Mouse (Mus musculus): ENCODE measurements around the gene Srsf1.

Srsf1 gene

DNA sequence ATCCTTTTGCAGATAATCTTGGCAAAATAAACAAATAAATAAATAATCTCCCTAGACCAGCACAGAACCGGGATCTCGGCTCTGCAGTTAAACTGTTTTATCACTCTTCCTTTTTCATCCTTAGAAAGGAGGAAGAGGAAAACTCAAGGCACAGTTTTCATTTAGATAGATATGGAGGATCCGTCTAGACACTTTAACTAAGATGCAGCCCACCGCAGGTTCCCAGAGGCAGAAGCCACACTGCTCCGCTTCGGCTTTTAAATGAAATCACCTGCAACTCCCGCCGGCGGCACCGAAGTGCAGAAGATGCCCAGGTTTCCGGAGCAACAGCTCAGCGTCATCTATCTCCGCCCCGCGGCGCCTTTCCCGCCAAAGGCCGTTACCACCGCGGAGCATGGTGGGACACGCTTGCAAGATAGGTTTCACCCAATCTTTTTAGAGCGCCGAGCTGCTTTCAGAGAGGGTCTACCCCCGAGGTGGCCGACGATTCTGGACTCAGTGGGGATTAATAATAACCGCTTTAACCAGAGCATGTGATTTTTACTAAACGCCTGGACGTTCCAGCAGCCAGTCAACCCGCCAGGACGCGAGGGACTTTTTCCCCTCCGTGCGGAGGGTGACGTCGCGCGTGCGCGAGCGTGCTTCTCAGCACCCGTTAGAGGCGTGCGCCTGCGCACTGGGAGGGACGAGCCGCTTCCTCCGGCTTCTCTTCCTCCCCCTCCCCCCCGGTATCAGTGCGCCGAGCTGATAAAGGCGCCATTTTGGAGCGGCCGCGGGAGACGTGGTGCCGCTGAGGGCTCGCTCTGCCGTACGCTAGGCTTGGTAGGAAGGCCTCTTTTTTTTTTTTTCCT lies at the start of gene Srsf1:
Gene Srsf1, plus strand, starts transcription at position 430 of the 851 bp plus-strand sequence.
- DNase-seq, result peak; percentile 98

DNA sequence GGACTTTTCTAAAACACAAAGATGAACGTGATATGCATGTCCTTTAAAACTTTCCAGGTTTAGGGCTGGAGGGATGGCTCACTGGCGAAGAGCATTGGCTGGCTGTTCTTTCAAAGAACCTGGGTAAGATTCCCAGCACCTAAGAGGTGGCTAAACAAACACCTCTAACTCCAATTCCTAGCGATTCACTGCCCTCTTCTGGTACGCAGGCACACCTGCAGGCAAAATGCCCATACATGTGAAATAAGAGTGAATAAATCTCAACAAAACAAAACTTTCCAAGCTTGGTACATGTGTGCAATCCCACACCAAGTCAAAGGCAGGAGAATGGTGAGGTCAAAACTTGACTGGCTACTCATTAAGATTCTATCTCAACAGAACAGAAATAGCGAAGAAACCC lies 47.4 kb upstream of the Srsf1 start:
- no peak for DNase-seq

DNA sequence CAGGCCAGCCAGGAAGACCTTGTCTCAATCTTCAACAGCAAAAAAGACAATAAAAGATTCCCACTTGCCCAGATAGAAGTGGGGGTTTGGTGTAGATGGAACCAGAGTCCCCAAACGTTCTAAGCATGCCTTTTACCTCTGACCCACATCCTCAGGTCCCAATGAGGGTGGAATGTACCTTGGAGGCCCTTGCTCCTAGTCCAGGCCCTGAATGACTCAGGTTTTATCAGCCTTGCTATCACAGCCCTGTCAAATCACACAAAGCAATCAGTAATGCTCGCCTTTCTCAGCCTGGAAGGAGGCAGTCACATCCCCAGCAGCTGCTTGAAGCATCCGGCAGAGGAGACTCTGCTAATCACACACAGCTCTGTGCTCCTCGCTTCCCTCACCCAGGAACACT lies 44.4 kb upstream of the Srsf1 start:
- no peak for DNase-seq

DNA sequence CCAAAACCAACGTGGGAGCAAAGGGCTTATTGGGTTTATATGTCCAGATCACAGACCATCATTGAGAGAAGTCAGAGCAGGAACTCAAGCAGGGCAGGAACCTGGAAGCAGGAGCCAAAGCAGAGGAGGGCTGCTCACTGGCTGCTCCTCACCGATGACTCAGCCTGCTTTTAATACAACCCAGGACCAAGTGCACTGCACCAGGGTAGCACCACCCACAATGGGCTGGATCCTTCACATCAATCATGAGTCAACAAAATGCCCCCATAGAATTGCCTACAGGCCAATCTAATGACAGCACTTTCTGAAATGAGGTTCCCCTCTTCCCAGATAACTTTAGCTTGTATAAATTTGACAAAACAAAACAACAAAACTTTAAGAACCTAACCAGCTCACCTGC lies 43.0 kb upstream of the Srsf1 start:
- DNase-seq, result no peak

DNA sequence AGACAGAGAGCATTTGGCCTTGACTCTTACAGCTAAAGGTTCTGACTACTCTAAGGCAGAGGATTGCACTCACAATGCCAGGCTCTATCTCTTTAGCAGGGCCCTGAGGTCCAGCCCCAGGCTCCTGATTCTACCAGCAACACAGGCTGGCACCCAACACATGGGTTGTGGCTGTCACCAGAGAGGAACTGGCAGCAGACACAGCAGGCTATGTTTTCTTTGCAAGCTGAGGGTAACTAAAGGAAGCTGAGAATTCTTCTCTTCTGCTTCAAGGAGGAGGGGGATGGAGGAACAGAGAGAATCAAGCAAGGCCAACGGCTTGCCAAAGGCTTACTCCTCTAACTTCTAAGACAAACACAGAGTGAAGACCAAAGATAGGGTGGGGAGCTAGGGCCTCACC lies 38.5 kb upstream of the Srsf1 start:
- DNase-seq, result no peak

DNA sequence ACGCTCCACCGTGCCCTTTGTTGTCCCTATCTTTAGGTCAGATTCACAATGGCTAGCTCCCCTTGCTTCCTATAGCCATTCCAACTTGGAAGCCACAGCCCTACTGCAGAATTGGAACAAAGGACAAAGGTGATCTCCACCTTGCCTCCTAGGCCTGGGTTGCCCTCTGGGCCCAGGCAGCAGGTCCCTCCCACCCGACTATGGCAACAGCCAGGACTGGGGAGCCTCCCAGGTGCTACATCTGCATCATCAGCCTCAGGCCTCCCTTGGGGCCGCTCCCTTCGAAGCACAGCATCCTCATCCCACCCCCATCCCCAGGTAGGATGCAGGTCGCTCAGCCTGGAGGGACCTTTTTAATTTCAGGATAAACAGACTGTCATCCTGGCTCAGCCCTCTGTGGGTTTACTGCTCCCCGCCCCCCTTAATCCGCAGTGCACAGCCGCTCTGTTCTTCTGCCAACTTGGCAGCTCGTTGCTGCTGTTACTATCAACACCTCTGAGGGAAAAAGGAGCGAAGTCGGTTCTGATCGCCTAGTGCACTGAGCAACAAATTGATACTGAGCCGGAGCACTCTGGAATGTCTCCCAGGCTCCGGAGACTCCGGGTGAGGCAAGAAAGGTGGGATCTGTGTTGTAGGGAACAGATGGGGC lies 37.5 kb upstream of the Srsf1 start:
- peak; percentile 68 for DNase-seq

DNA sequence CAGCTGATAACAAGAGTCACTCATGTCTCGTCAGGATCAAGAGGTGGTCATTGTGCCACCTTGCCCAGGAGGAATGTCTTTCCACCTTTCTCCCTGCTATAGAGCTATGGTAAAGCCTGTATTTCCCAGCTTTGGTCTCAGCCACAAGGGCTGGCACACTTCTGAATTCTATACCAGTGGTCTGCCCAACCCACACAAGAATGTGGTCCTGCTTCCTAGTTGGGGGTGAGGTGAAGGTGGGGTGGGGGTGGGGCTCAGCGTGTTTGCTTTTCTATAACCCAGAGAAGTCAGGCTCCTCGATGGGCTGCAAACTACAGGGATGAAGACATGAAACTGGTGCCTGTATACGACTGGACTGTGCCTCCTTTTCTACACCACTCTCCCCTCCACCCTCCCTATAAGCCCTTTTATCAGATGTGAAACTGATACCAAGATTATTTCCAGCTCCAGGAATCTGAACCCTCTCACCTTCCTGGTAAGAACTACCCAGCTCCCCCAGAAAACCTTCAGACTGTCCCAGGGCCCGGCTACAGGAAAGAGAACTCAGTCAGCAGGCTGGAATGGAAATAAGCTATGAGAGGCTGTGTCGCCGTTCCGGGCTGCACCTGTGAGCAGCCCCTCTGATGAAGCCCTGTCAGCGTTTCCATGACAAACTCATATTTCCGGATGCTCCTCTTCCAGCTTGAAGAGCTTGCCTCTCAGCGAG lies 35.8 kb upstream of the Srsf1 start:
- no peak for DNase-seq

DNA sequence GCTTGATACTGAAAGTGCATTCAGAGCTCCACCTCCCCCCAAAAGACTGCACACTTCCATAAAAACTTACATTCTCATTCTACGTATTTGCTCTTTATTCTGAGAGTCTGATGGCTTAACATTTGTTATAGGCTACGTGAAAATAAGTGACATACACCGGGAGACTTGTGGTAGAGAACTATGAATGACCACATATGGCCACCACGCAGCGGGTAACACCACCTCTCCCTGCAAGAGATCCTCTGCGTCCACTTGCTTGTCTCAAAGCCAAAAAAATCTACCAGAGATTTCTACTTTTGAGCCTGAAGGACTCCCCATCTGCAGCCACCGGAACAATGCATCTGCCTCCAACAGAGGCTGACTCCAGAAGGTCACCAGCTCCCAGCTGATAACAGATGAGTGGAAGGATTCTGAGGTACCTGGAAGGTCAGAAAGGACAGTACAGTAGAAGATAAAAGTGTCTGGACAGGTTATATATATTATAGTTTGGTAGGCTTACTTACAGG lies 35.2 kb upstream of the Srsf1 start:
- DNase-seq, result no peak

DNA sequence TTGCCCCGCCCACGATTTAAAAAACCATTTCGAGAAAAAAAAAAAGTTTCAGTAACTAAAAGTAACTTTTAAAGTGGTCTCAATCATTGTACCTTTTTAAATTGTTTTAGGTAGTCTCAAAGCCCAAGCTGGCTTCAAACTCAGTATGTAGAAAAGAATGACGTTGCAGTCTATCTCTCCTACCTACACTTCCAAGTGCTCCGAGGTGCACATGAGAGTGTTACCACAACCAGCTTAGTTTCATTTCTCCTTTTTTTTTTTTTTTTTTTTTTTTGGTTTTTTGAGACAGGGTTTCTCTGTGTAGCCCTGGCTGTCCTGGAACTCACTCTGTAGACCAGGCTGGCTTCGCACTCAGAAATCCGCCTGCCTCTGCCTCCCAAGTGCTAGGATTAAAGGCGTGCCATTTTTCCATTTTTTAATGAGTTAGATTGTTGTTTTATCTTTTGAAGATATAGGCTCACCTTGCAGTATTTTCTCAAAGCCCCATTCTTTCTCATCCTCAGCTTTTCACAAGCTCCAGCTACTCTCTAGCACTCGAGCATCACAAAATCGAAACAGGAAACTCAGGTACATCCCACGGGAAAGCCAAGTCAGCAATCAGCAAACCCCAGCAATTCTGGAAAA lies 34.4 kb upstream of the Srsf1 start:
- no peak for DNase-seq

DNA sequence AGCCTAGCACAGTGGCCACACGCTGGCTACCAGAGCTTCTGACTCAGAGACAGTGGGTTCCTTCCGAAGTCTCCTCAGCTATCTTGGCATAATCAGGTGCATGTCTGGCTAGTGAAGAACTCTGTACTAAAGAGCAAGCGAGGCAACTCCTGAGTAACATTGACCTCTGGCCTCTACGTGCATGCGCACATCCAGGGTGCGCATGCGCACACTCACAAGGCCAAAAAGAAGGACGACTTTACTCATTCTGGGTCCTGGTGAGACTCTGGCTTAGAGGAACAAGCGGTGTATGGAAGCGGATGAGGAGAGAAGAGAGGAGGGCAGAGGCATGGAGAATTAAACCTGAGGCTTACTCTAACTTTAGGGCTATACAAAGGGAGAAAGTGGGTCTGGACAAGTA lies 33.5 kb upstream of the Srsf1 start:
- no peak for DNase-seq

DNA sequence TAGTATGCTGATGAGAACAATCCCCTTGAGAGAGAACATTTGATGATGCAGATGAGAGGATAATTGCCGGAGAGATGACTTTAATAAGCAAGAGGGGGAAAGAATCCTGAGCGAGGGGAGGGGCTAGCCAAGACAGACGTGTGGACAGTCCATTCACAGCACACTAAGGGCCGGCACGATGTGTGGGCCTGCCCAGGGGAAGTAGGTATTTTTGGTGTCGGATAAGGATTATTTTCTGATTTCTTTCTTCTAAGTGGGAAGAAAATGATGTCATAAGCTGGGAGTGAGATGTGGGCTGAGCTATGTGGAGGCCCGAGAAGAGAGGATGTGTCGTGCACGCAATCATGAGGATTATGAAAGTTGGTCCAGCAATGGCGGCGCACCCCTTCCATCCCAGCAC lies 32.0 kb upstream of the Srsf1 start:
- DNase-seq, result no peak

DNA sequence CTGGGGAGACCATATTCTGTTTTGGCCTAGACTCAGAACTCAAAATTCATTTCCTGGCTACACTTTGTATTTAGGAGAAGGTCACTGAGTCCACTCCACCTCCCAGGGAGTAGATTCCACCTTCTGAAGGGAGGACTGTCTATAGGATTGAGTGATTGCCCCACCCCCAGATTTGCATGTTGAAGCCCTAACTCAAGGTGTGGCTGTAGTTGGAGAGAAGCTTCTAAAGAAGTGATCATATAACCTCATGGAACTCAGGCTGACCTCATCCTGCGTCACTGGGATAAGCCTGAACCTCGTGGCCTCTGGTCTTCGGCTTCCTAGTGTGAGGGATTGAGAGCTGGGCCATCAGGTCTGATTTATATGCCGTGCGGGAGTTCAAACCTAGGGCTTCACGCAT lies 31.4 kb upstream of the Srsf1 start:
- no peak for DNase-seq

DNA sequence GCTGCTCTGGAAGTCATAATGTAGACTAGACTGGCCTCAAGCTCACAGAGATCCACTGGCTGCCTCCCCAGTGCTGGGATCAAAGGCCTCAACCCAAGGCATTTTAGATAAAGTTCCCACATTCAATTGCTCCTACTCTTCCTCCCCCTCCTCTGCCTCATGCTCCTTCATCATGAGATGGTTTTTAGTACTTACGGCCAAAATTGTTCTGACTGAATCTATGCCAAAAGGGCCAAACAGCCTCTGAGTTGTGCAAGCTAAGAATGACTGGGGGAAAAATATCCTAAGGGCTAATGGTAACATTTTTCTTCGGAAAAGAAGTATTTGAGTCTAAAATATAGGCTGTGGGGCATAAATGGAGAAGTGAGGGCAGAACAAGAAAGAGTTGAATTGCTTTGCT lies 23.2 kb upstream of the Srsf1 start:
- DNase-seq, result no peak

DNA sequence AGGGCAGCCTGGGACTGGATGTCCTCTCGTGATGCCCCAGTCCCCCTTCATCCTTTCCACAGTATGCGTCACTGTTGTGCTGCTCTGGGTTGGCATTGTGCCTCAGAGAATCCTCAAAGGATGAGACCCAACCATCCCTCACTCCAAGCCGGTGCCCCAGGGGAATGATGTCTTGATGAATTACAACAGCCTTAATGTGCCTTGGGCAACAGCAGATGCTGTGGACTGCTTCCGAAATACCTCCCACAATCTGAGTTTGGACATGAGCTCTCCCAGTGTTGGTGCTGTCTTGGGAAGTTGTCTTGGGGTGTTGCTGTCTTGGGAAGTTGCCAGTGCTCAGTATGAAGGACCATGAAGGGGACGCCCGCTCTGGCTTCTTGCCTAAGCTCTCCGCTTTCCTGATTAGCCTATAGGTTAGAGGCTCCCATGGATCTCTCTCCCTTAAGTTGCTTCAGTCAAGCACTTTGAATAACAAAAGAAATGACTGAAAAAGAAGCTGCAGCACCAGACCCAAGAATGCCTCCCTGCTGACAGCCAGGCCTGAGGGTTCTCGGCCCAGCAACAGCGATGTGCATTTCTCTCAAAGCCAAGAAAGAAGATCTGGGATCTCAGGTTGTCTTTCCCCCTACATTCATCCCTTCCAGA lies 19.7 kb upstream of the Srsf1 start:
- DNase-seq, result no peak

DNA sequence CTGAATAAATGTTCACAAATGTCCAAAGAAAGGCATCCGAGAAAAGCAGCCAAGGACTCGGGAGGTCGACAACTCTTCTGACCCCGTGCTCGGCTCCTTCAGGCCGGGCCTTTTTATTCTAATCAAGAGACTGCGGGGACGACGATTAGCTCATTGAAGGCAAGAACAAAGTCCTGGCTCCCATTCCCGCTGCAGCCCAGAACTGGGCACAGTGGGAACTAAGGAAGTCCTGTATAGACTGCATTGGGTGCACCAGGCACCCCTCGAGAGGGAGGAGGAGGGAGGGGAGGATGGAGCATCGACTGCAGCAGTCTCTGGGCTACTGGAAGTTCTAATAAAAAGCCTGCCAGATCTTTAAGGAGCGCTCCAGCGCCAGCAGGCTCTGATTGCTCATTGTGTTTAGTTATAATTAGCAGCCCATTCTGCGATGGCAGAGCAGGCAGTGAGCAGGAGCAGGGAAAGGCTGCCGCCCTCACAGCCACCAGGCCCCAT lies 18.9 kb upstream of the Srsf1 start:
- no peak for DNase-seq

DNA sequence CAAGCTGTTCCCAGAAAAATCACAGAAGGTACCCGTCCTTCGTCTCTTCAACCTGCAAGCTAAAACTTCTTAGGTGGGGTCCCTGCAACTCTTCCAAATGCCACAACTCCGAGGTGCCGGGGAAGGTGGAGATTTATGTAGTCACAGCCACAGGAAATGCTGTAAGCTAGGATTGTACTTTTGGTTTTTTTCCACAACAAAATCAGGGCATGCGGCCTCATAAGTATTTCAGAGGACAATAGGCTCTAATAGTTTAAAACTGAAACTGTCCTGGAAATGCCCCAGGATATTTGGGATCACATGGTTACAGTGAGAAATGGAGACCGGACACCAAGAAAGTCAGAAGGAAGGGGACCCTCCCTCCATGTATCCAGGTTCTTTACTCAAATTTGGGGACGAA lies 17.0 kb upstream of the Srsf1 start:
- no peak for DNase-seq

DNA sequence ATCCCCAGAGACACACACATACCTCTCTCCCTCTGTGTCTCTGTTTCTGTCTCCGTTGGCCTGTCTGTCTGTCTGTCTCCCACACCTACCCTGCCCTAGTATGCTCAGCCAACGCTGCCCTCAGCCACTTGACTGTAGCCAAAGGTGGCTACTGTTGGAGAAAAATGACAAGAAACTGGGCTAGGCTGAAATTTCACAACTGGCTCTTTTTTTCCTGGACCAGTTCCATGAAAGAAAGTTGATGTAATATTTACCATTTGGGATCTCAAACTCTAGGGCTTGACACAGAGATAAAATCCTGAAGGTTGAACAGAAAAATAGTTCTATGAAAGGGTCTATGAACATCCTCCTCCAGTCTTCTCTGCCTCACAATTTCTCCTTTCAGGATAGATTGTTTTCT lies 16.3 kb upstream of the Srsf1 start:
- no peak for DNase-seq

DNA sequence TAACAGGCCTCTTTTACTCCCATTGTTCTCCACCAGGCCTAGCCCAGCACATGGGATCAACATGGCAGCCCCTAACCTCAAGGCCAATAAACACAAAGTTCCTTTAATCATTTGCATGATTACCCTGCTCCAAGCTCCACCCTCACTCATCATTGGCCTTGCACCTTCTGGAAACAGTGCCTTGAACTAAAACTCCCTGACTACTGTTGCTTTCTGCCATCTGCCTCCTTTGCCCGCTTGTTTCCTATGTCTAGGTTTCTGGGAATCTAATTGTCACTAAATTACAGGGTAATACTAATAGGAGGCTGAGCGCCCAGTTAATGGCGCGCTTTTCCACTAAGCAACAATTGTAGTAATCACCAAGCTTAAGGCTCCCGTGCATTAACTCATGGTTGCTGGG lies 15.4 kb upstream of the Srsf1 start:
- DNase-seq, result no peak

DNA sequence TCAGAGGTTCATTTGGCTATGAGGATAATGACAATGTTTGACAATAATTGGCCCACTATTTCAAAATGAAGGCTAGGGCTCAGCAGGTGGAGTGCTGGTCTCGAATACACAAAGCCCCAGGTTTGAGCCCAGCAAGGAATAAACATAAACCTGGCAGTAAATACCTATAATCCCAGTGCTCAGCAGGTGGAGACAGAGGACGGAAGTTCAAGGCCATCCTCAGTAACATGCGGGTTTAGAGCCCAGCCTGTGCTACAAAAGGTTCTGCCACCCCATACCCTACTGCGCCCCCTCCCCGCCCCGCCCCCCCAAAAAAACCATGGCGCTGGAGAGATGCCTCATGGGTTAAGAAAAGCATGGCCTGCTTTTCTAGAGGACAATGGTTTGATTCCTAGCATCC lies 11.2 kb upstream of the Srsf1 start:
- DNase-seq, result no peak

DNA sequence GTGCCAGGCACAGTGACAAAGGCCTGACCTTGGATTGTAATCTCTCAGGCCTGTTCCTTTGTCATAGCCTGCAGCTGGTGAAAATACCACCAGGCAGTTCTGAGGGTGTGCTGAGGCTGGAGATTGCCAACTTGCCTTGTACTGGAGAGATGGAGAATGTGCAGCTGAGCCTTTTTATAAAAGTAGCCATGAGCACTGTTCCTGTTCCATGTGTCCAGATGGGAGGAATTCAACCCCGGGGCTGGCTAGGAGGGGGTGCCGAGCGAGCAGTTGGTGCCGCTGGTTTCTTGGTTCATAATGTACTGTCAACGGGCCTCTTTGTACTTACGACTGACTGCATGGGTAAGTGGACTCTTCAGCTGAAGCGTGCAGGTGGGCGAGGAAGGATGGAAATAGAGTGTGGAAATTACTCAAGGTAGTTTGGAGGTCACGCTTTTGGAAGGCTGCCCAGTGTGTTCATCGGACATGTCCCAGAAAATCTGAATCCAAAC lies 10.4 kb upstream of the Srsf1 start:
- no peak for DNase-seq

DNA sequence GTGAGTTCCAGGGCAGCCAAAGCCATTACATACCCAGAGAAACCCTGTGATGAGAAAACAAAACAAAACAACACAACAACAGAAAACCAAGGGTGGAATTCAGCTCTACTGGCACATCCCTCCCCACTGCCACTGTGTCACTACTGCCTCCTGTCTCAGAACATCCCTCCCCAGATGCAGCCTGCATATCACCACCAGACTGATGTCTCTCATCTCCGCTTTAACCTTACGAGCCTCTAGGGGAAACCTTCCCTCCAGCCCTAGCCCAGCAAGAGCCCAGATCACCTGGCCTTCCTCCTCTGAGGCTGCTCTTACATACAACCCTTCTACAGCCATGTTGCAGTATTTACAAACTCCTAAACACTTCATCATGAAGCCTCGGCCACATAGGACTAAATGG lies 9.8 kb upstream of the Srsf1 start:
- DNase-seq, result no peak

DNA sequence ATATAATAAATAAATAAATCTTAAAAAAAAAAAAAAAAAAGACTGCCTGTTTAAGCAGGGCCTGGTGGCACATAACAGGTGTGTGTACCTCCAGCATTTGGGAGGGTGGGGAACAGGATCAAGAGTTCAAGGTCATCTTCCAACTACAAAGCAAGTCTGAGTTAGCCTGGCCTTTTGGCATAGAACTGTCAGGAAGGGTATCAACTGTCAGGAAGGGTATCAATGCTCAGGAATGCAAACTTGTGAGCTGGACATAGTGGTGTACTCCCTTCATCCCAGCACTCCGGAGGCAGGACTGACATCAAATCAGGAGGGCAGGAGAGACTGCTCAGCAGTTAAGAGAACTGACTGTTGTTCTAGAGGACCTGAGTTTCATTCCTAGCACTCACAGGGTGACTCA lies 8.1 kb upstream of the Srsf1 start:
- no peak for DNase-seq

DNA sequence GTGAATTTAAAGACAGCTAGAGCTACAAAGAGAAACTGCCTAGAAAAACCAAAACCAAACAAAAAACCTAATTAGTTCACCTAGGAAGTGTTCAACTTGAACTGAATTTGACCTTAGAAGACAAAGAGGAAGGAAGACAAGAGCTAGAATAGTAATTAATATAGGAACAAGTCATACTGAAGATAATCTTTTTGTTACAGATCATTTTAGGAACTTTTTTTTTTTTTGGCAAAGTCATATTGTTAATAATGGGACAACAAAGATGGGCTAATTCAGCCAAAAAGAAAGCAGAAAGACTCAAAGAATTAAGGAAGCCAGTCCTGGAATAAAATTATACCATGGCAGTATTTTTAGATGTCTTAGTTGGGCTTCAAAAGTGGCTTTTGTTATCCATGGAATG lies 2.9 kb upstream of the Srsf1 start:
- no peak for DNase-seq

Measured in cerebellum, adult 11-12 months (tissue).